In genomic region chr1:183164648-183165071, GRCm38 (mm10) we compare ENCODE assay signal across 18 mouse cellular contexts. TPM values are rescaled to one million over a fixed set of nuclear protein-coding genes. Genes with fewer than 3 reads are reported as not detected.
A peak's percentile ranks its signal among the peaks of the same experiment; 100 is the strongest.
DNase-seq lines count a peak whose midpoint lies in the region; ATAC-seq lines count a peak whose summit lies in the region.
"Had no signal": no experiment of that assay in that cellular context is flagged by ENCODE, and none has a peak within 500 bp of the region (broad histone marks: within the 10 kb centered on the region; RNA-seq: fewer than 3 reads in every experiment).

No protein-coding gene starts in this region.

- peak overlapping the region; percentile 34 for H3K4me2 ChIP-seq in heart, embryonic 12.5 days
- no peak overlapping the region for H3K4me2 ChIP-seq in lung, embryonic 15.5 days
- no peak overlapping the region; the same call in 1 of the 2 replicates for H3K4me2 ChIP-seq in embryonic facial prominence, embryonic 15.5 days (replicated peaks)
- H3K4me2 ChIP-seq: neural tube, embryonic 13.5 days; stomach, embryonic 15.5 days had no signal

- no peak overlapping the region for H3K27ac ChIP-seq in heart, embryonic 12.5 days (ENCODE audit: poor library complexity, severe bottlenecking)
- H3K27ac ChIP-seq in lung, embryonic 15.5 days, result no peak overlapping the region
- H3K27ac ChIP-seq in embryonic facial prominence, embryonic 15.5 days (replicated peaks), result peak overlapping the region; percentile 49
- H3K27ac ChIP-seq: hindbrain, postnatal 0 days; neural tube, embryonic 13.5 days; stomach, embryonic 15.5 days had no signal

- no peak overlapping the region for H3K9ac ChIP-seq in heart, embryonic 12.5 days
- H3K9ac ChIP-seq in lung, embryonic 15.5 days, result no peak overlapping the region
- no peak overlapping the region for H3K9ac ChIP-seq in embryonic facial prominence, embryonic 15.5 days
- H3K9ac ChIP-seq: liver, postnatal 0 days; neural tube, embryonic 13.5 days; stomach, embryonic 15.5 days had no signal

- peak; percentile 48; the same call in 1 of the 2 replicates for ATAC-seq in heart, embryonic 12.5 days (ENCODE audit: insufficient number of reproducible peaks, low FRiP score)
- ATAC-seq in lung, embryonic 15.5 days (ENCODE audit: borderline replicate concordance, extremely low read depth, low FRiP score, low TSS enrichment), result peak; percentile 39; the same call in 1 of the 2 replicates
- peak; percentile 47; the same call in 1 of the 2 replicates for ATAC-seq in embryonic facial prominence, embryonic 15.5 days (ENCODE audit: insufficient number of reproducible peaks, low FRiP score, low TSS enrichment, low read depth)
- ATAC-seq: hindbrain, postnatal 0 days; liver, postnatal 0 days had no signal

- intact Hi-C loops in heart, postnatal 25 days (cut with DNase I), result no loop called here

- peaks cover 12% of the 10 kb centered on the region for H3K36me3 ChIP-seq in heart, embryonic 12.5 days
- H3K36me3 ChIP-seq in lung, embryonic 15.5 days, result no peaks in the 10 kb centered on the region
- no peaks in the 10 kb centered on the region for H3K36me3 ChIP-seq in embryonic facial prominence, embryonic 15.5 days
- H3K36me3 ChIP-seq: stomach, embryonic 15.5 days had no signal

- DNase-seq in heart, postnatal 25 days (ENCODE audit: low spot score), result no peak
- no peak for DNase-seq in lung, postnatal 14 days
- DNase-seq in lung, postnatal 10 days, result peak; percentile 6
- no peak for DNase-seq in cerebellum, adult 18-20 months
- no peak for DNase-seq in urinary bladder, postnatal 36 days (ENCODE audit: low spot score in 2 of 2)
- DNase-seq: adrenal gland, postnatal 10 days; cerebellum, adult 11-12 months; gastrocnemius, postnatal 14 days; heart, postnatal 14 days; kidney, adult 9 months; liver; liver, postnatal 0 days had no signal

- H3K4me3 ChIP-seq in heart, embryonic 12.5 days, result no peak overlapping the region
- no peak overlapping the region for H3K4me3 ChIP-seq in lung, embryonic 15.5 days
- no peak overlapping the region for H3K4me3 ChIP-seq in embryonic facial prominence, embryonic 15.5 days (replicated peaks)
- H3K4me3 ChIP-seq: neural tube, embryonic 13.5 days; stomach, embryonic 15.5 days had no signal

- H3K27me3 ChIP-seq in heart, embryonic 12.5 days (replicated peaks), result no peaks in the 10 kb centered on the region
- H3K27me3 ChIP-seq in lung, embryonic 15.5 days, result no peaks in the 10 kb centered on the region
- no peaks in the 10 kb centered on the region for H3K27me3 ChIP-seq in embryonic facial prominence, embryonic 15.5 days
- H3K27me3 ChIP-seq: neural tube, embryonic 13.5 days; stomach, embryonic 15.5 days had no signal

- no peaks in the 10 kb centered on the region for H3K9me3 ChIP-seq in heart, embryonic 12.5 days (replicated peaks)
- H3K9me3 ChIP-seq in lung, embryonic 15.5 days, result no peaks in the 10 kb centered on the region
- H3K9me3 ChIP-seq in embryonic facial prominence, embryonic 15.5 days (replicated peaks), result no peaks in the 10 kb centered on the region
- H3K9me3 ChIP-seq: neural tube, embryonic 13.5 days; stomach, embryonic 15.5 days had no signal

- 21% methylated on average over 8 of the region's 8 CpGs for WGBS in heart, embryonic 12.5 days
- 8% methylated on average over 8 of the region's 8 CpGs for WGBS in lung, embryonic 15.5 days
- WGBS in embryonic facial prominence, embryonic 15.5 days, result 38% methylated on average over 8 of the region's 8 CpGs

- peaks cover 36% of the 10 kb centered on the region for H3K4me1 ChIP-seq in heart, embryonic 12.5 days (replicated peaks)
- peaks cover 11% of the 10 kb centered on the region for H3K4me1 ChIP-seq in lung, embryonic 15.5 days
- peaks cover 20% of the 10 kb centered on the region for H3K4me1 ChIP-seq in embryonic facial prominence, embryonic 15.5 days

RNA-seq across cellular contexts. Expression of gene Disp1, which starts 56.7 kb away (rescaled TPM):
- 10.9 and 12.4 TPM in 2 replicates for polyA plus RNA-seq in heart, embryonic 12.5 days (2016; fragmentation: Nextera tagmentation; extraction: Ambion mirVana)
- total RNA-seq in heart, postnatal 25 days (2021), result 1 to 10 TPM; 6.6 to 6.8 TPM
- 7.9 and 8.3 TPM in 2 replicates for polyA plus RNA-seq in lung, embryonic 15.5 days (2015; fragmentation: Nextera tagmentation; extraction: Ambion mirVana)
- 17.8 and 18.3 TPM in 2 replicates for polyA plus RNA-seq in embryonic facial prominence, embryonic 15.5 days (2015; fragmentation: Nextera tagmentation; extraction: Ambion mirVana)
